Mouse (Mus musculus) T-helper 1 cell (primary cell): ENCODE measurements around the gene Prrc2a.

Source experiments
- in situ Hi-C: fragments of 300-600 bp; cut with MboI, MseI; formaldehyde crosslinking; loops from one replicate; pipeline ENCODE4 v1.15.1; 2025; ENCODE audit warnings: high pct_unique_total_duplicates

Gene Prrc2a

GRCm38 (mm10) chr17:35164568-35165450 is at the start of gene Prrc2a:
Gene Prrc2a (minus strand): TSS chr17:35164897.
- in situ Hi-C loops, result no loop called here

GRCm38 (mm10) chr17:35213071-35213470 is 48.4 kb upstream of the Prrc2a start:
- in situ Hi-C loops, result no loop called here

GRCm38 (mm10) chr17:35210593-35210992 is 45.9 kb upstream of the Prrc2a start:
- in situ Hi-C loops, result no loop called here

GRCm38 (mm10) chr17:35209785-35210535 is 45.3 kb upstream of the Prrc2a start:
- in situ Hi-C loops, result no loop called here

GRCm38 (mm10) chr17:35205380-35205769 is 40.7 kb upstream of the Prrc2a start:
- in situ Hi-C loops, result no loop called here

- in situ Hi-C loops, result no loop called here
Measured at GRCm38 (mm10) chr17:35204494-35205379, 40.0 kb upstream of the Prrc2a start, which contains the start of gene Lta. Gene Lta (minus strand): TSS chr17:35205351.

- in situ Hi-C loops, result no loop called here
Measured at GRCm38 (mm10) chr17:35202442-35202841, 37.7 kb upstream of the Prrc2a start.

GRCm38 (mm10) chr17:35201787-35202186 is 37.1 kb upstream of the Prrc2a start, which contains the start of gene Tnf:
Gene Tnf (minus strand): TSS chr17:35202007.
- in situ Hi-C loops, result no loop called here

- in situ Hi-C loops, result no loop called here
Measured at GRCm38 (mm10) chr17:35201128-35201527, 36.4 kb upstream of the Prrc2a start.

- in situ Hi-C loops, result no loop called here
Measured at GRCm38 (mm10) chr17:35200398-35200797, 35.7 kb upstream of the Prrc2a start.

GRCm38 (mm10) chr17:35198946-35199345 is 34.2 kb upstream of the Prrc2a start:
- in situ Hi-C loops, result no loop called here

- in situ Hi-C loops, result no loop called here
Measured at GRCm38 (mm10) chr17:35198029-35198428, 33.3 kb upstream of the Prrc2a start.

GRCm38 (mm10) chr17:35197126-35197525 is 32.4 kb upstream of the Prrc2a start:
- in situ Hi-C loops, result no loop called here

- in situ Hi-C loops, result no loop called here
Measured at GRCm38 (mm10) chr17:35196321-35196641, 31.6 kb upstream of the Prrc2a start.

GRCm38 (mm10) chr17:35195631-35196320 is 31.1 kb upstream of the Prrc2a start:
- in situ Hi-C loops, result no loop called here

GRCm38 (mm10) chr17:35194844-35195630 is 30.3 kb upstream of the Prrc2a start:
- in situ Hi-C loops, result no loop called here

- in situ Hi-C loops, result no loop called here
Measured at GRCm38 (mm10) chr17:35193881-35194843, 29.5 kb upstream of the Prrc2a start, which contains the start of gene Ltb. Gene Ltb (plus strand): TSS chr17:35194439.

- in situ Hi-C loops, result no loop called here
Measured at GRCm38 (mm10) chr17:35192924-35193323, 28.2 kb upstream of the Prrc2a start.

- in situ Hi-C loops, result no loop called here
Measured at GRCm38 (mm10) chr17:35191723-35192122, 27.0 kb upstream of the Prrc2a start.
